Mouse (Mus musculus): ENCODE results near the gene Brd1. TPM values are rescaled to one million over a fixed set of nuclear protein-coding genes. Genes with fewer than 3 reads are reported as not detected.
A peak's percentile ranks its signal among the peaks of the same experiment; 100 is the strongest.
"Not testable (repeated sequence)": the region's sequence is repeated elsewhere in the genome, so short reads cannot be mapped to it uniquely, and the experiment has no call there.

Brd1 gene
- total RNA-seq, 2 experiments from 2014 or later = 25.0 to 25.4 TPM

DNA sequence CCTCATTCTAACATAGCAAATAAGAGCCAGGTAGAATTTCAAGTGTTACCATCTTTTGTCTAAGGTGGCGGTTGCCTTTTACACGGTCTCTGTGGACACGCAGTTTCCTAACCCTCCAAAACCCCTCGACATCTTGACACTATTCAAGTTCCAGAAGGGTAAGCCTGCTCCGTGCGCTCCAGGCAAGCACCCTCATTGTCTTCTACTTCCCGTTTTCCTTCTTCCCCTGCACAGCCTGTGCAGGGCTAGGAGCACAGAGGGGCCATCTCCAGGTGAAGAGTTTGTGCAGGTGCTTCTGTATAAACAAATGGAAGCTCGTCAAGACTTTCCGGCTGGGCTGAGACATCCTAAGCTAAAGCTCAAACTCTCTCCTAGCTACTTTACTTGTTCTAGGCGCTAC, 16.0 kb upstream of the Brd1 start:
- Histone ChIP-seq H3K4me3 (no peak overlapping the region), H3K27ac (no peak overlapping the region)
- intact Hi-C loops (cut with DNase I) = loop anchor here (2.0 to 5.0 kb wide), 2 partner anchors 17 to 67 kb away; partner anchors contain the start of genes Alg12 and Creld2
- DNase-seq = no peak
- TF ChIP-seq CTCF (IDR thresholded peaks at IDR 0.05) = no peak

DNA sequence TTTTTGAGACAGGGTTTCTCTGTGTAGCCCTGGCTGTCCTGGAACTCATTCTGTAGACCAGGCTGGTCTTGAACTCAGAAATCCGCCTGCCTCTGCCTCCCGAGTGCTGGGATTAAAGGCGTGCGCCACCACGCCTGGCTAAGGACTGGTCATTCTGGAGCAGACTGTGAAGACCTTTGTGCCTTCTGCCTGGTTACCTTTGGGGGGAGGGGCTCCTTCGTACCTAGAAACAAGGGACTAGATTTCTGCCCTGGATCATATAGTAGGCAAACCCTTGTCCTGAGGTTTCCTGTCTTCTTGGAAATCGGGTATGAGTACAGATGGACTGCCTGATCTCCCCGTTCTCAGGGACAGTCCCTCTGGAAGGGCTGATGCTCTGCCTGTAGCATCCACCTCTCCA, 15.6 kb upstream of the Brd1 start:
- not testable (repeated sequence) for H3K27ac ChIP-seq, DNase-seq, H3K4me3 ChIP-seq
- intact Hi-C loops (cut with DNase I) = loop anchor here (2.0 to 5.0 kb wide), 2 partner anchors 17 to 68 kb away; partner anchors contain the start of genes Alg12 and Creld2

DNA sequence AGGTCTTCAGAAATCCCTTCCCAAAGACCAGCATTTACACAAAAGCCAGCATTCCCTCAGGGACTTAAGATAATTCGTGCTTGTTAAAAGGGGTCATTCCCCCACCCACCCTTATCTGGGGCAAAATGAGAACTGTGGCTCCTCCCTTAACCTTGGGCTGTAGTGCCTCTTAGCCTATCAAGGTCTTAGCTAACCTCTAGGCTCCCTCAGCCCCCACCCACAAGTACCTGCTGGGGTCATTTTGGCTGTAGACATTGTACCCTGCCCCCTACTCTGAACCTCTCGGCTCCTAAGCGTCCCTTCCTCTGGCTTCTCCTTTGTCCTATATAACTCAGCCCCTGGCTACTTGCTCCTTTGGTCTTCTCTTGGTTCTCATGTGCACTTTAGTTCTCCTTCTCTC, 11.9 kb upstream of the Brd1 start:
- DNase-seq = no peak
- Histone ChIP-seq H3K4me3 (no peak overlapping the region), H3K27ac (no peak overlapping the region)
- TF ChIP-seq CTCF (IDR thresholded peaks at IDR 0.05) = no peak
- intact Hi-C loops (cut with DNase I) = no loop called here

DNA sequence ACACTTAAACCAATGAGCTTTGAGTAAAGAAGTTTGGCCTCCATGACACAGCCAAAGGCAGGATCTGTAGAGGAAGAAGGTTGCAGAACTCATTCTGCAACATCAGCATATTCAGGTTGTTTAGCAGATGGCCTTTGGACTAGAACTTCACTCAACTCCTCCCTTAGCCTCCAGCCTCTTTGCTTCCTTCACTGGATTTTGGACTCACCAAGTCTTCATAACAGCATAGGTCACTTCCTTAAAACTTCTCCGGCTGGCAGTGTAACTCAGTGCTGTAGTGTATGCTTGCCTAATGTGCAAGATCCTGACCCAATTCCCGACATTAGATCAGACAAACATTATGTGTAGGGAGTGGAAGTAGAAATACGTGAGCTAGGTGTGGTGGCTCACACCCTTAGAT, 11.3 kb upstream of the Brd1 start:
- intact Hi-C loops (cut with DNase I) = no loop called here
- no peak for TF ChIP-seq CTCF (IDR thresholded peaks at IDR 0.05)

DNA sequence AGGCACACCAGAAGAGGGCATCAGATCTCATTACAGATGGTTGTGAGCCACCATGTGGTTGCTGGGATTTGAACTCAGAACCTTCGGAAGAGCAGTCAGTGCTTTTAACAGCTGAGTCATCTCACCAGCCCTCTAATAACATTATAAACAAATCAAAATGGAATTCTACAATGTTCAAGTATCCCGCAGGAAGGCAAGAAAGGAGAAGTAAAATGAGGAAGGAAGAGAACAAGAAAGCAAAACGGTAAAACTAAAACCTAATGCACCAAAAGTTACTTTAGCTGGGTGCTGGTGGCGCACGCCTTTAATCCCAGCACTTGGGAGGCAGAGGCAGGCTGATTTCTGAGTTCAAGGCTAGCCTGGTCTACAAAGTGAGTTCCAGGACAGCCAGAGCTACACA, 9.3 kb upstream of the Brd1 start:
- H3K4me3 ChIP-seq; intact Hi-C loops (cut with DNase I); H3K27ac ChIP-seq; DNase-seq: not testable (repeated sequence)

More for the DNA sequence above, 11.3 kb upstream of the Brd1 start:
- no peak overlapping the region for H3K27ac ChIP-seq
- no peak overlapping the region for H3K4me3 ChIP-seq
- DNase-seq = no peak

DNA sequence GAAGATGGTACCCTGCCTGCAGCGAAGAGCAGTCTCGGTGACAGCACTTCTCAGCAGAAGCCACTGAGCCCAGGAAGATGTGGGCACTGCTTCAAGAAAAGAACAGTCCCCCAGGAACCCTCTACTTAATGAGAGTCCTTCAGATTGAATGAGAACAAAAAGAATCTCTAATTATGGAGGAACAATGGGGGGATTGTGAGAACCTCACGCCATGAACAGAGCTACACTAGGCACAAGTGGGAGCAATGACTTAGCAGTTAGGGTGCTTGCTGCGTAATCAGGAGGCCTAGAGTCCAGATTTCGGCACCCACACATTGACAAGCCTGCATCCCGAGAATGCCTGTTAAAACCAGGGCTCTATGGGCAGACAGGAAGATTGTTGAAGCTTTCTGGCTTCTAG, 7.3 kb upstream of the Brd1 start:
- TF ChIP-seq CTCF (IDR thresholded peaks at IDR 0.05) = no peak
- no peak for DNase-seq
- intact Hi-C loops (cut with DNase I) = no loop called here
- no peak overlapping the region for H3K27ac ChIP-seq
- H3K4me3 ChIP-seq = no peak overlapping the region

DNA sequence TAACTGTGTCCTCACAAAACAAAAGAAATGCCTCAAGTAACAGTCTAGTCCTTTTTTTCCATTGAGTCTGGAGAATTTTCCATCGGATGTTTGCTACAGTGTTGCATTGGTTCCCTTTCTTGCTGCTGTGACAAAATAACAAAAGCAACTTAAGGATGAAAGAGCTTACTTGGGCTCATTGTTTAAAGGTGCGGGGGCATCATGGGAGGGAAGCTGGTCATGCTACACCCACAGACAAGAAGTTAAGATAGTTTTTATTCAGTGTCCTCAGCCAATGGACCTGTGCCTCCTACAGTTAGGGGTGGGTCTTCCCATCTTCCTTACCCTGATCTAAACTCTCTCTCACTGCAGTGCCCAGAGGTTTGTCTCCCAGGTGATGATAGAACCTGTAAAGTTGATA, 4.4 kb upstream of the Brd1 start:
- H3K27ac ChIP-seq = no peak overlapping the region
- DNase-seq = no peak
- H3K4me3 ChIP-seq = no peak overlapping the region
- intact Hi-C loops (cut with DNase I) = loop anchor here (10.0 kb wide), 1 partner anchor 456 kb away; the partner anchor contains the start of gene Dennd6b
- TF ChIP-seq CTCF (IDR thresholded peaks at IDR 0.05) = no peak

DNA sequence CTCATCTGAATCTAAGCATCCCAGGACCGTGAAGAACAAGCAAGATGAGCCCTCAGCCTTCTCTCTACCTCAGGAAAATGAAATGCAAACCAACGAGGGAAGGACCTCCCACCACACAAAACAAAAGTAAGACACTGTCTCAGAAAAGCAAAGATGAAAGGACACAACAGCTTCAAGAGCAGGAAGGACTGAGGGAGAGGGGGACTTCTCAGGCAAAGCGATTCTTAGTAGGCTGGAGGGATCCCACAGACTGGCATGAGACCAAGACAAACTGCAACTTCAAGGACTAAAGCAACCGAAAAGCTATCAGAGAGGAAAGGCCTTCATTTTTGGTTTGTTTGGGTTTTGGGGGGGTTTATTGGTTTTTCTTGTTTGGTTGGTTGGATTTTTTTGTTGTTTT, 2.1 kb upstream of the Brd1 start:
- no peak for DNase-seq
- H3K4me3 ChIP-seq = no peak overlapping the region
- TF ChIP-seq CTCF (IDR thresholded peaks at IDR 0.05) = no peak
- H3K27ac ChIP-seq = no peak overlapping the region
- intact Hi-C loops (cut with DNase I) = loop anchor here (10.0 kb wide), 1 partner anchor 459 kb away; the partner anchor contains the start of gene Dennd6b

DNA sequence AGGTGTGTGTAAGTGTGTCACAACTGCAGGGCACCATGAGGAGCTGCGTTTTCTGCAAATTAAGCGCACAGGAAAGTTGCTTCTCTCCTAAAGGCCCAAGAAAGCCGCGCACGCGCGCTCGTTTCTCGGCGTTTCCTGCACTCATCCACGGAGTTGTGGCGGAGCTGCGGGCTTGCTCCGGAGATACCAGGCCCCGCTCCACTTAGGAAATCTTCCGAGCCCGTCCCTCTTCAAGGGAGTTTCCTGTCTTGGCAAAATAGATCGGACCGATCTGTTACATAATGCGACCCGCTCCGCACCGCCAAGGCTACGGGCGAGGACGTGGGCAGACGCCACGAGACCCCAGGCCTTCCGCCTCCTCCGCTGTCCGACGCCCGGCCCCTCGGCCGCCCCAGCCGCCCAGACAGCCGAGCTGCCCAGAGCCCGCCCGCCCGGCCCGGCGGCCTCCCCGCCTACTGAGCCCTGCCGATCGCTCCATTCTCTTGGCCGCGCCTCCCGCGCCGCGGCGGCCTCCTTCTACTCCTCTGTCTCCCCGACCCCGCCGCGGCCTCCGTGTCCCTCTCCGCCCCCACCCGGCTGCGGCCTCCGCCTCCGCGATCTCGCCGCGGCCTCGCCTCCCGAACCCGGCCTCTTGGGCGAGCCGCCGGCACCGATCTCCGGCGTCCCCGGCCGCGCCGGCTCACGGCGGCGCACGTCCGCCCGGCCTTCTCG, 837 bp downstream of the Brd1 start:
- Histone ChIP-seq H3K27ac (peak overlapping the region; percentile 85), H3K4me3 (peak overlapping the region; percentile 95)
- DNase-seq = peak; percentile 78
- no peak for TF ChIP-seq CTCF (IDR thresholded peaks at IDR 0.05)
- intact Hi-C loops (cut with DNase I) = loop anchor here (2.0 to 10.0 kb wide), 2 partner anchors 18 to 462 kb away; partner anchors contain the start of genes Dennd6b and Zbed4

DNA sequence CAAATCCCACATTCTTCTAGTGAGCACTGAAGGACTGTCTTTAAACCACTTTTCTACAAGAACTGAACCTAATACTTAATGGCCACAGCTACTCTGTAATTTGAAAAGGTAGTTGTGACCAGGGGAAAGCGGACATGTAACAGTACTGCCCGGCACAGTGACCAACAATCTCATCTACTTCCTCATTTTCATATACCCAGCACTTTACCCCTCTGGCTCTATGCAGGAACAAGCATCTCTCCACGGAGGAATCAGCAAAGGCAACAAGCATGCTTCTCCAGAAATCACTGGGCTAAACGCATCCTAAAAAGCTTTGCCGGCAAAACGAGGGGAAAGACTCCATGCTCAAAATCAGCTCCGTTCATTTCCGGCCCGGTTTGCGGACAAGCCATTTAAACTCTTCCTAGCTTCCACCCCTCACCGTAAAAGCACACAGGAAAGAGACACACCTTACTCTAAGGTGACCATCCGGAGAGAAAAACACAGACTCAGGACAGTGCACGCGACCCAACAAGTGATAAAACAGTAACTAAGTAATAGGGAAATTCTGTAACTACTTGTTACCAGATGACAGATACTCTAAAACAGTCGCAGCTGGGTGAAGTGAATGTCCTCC, 1.5 kb downstream of the Brd1 start:
- DNase-seq = no peak
- Histone ChIP-seq H3K27ac (peak overlapping the region; percentile 85), H3K4me3 (peak overlapping the region; percentile 95)
- no peak for TF ChIP-seq CTCF (IDR thresholded peaks at IDR 0.05)
- intact Hi-C loops (cut with DNase I) = loop anchor here (2.0 to 10.0 kb wide), 2 partner anchors 18 to 462 kb away; partner anchors contain the start of genes Dennd6b and Zbed4

DNA sequence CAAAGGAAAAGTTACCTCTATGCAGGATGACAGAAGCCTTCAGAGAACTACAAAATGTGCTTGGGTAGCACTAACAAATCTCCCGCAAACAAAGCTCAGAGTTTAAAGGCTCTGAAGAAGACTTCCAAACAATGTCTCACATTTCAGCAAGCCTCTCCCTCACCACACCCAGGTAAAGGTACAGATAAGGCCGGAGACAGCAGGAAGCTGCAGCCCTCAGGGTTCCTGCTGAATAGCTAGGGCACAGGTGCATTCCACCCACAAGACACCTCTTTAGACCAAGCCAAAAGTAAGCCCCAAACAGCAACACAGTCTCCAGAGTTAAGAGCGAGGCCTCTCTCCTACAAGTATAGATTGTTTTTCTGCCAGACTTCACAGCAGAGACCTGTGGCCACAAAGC, 3.3 kb downstream of the Brd1 start:
- intact Hi-C loops (cut with DNase I) = loop anchor here (10.0 kb wide), 1 partner anchor 464 kb away; the partner anchor contains the start of gene Dennd6b
- no peak for TF ChIP-seq CTCF (IDR thresholded peaks at IDR 0.05)
- Histone ChIP-seq H3K4me3 (no peak overlapping the region), H3K27ac (no peak overlapping the region)
- DNase-seq = no peak

DNA sequence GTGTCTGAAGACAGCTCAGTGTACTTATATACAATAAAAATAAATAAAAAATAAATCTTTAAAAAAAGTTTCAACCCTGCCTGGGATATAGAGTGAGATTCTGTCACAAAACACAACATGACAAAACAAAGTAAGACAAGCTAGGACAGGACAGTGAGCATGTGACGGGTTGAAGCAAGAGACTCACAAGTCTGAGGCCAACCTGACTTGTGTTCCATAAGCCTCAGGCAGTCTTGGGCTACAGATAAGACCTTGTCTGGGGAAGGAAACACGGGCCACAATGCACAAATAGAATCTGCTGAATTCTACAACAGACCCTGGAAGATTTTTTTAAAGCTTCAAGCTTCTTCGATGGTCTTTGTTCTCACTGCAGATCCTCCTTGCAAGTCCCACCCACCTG, 6.8 kb downstream of the Brd1 start:
- intact Hi-C loops (cut with DNase I) = no loop called here
- no peak for DNase-seq

DNA sequence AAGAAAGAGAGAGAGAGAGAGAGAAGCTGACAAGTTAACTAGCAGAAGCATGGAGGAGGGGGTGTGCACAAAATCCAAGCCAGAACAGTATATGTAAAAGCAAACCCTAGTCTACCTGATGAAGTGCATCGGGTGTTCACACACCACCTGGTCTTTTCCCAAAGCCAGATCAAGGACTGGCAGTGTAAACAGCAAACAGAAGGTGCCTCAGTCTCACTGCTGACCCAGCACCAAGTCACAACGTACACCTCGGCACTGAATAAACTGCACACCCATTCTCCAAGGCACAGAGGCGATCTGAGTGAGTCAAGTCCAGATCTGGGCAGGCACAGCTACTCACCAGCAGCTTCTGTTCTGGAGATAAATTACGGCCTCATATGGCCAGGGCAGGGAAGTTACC, 9.0 kb downstream of the Brd1 start:
- TF ChIP-seq CTCF (IDR thresholded peaks at IDR 0.05) = no peak
- intact Hi-C loops (cut with DNase I) = no loop called here
- Histone ChIP-seq H3K4me3 (no peak overlapping the region), H3K27ac (no peak overlapping the region)
- no peak for DNase-seq

More for the DNA sequence above, 6.8 kb downstream of the Brd1 start:
- no peak overlapping the region for H3K27ac ChIP-seq
- H3K4me3 ChIP-seq = no peak overlapping the region
- TF ChIP-seq CTCF (IDR thresholded peaks at IDR 0.05) = no peak
